Mouse (Mus musculus) liver, adult 10 weeks (tissue): ENCODE data around the gene Rbmxl2. TPM values are rescaled to one million over a fixed set of nuclear protein-coding genes. Genes with fewer than 3 reads are reported as not detected.

Source experiments
- polyA plus RNA-seq: library from polyadenylated mRNA; stranded (reverse); fragments of 350-450 nt; fragmentation: Illumina TruSeq; extraction: RNeasy Lipid Tissue Mini Kit (QIAGEN cat#74804); gene quantifications from one replicate; pipeline ENCODE4 v1.2.3, GENCODE M21; 2014; ENCODE audit warnings: low read depth, low replicate concordance

Rbmxl2 gene
- polyA plus RNA-seq = not detected

DNA sequence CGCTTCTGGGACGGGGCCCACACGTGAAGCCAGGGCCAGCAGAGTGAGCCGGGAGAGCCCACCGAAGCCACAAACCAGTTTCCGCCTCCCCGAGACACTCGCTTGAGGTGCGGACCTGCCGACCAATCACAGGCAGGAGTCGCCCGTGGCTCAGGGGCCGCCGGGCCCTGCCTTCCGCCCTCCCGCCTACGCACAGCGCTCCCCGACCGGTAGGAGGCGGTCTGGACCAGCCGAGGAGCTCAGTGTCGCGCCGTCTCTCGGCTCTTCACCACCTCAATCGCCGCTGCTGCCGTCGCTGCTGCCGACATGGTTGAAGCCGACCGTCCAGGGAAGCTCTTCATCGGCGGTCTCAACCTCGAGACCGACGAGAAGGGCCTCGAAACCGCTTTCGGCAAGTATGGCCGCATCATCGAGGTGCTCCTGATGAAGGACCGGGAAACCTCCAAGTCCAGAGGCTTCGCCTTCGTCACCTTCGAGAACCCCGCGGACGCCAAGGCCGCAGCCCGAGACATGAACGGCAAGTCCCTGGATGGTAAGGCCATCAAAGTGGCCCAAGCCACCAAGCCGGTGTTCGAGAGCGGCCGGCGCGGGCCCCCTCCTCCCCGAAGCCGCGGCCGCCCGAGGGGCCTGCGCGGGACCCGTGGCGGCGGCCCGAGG is at the start of gene Rbmxl2:
Rbmxl2 (plus strand) TSS at position 242 of the 657 bp plus-strand sequence.

DNA sequence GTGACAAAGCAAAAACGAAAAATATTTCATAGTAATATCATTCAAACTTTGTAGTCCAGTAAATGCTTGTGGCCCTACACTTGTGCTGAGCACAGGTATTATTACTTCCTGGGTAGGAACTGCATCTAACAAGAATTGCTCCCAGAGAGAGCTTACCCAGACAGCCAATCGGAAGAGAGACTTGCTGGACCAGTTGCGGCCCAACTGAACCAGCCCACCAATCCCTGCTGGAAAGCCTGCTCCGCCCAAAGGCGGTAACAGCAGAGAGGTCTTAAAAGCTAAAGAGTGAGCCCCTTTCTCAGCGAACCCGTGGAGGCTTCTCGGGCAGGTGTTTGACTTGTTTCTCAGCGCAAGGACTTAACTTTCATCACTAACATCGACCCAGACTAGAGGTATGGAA is 42.6 kb upstream of the Rbmxl2 start, which contains the start of gene Nlrp14:
Nlrp14 (plus strand) TSS at position 301 of the 400 bp plus-strand sequence.

Other genes starting within 250 kb of the Rbmxl2 start
- not detected for gene Olfr6, start 245.5 kb upstream of the Rbmxl2 start, polyA plus RNA-seq
- not detected for gene Olfr711, start 234.0 kb upstream of the Rbmxl2 start, polyA plus RNA-seq
- not detected for gene Olfr2, start 203.4 kb upstream of the Rbmxl2 start, polyA plus RNA-seq
- not detected for gene Olfr713, start 178.3 kb upstream of the Rbmxl2 start, polyA plus RNA-seq
- gene Olfr714, start 138.5 kb upstream of the Rbmxl2 start, polyA plus RNA-seq = not detected
- gene Olfr17, start 116.2 kb upstream of the Rbmxl2 start, polyA plus RNA-seq = not detected
- not detected for gene Olfr715b, start 99.1 kb upstream of the Rbmxl2 start, polyA plus RNA-seq
- not detected for gene Olfr715, start 78.4 kb upstream of the Rbmxl2 start, polyA plus RNA-seq
- not detected for gene Olfr716, start 71.1 kb upstream of the Rbmxl2 start, polyA plus RNA-seq
- not detected for gene Nlrp14, start 42.5 kb upstream of the Rbmxl2 start, polyA plus RNA-seq
- 1.1 TPM for gene Syt9, start 161.3 kb downstream of the Rbmxl2 start, polyA plus RNA-seq